Mouse (Mus musculus): Measurements from ENCODE around the gene Asap2.
A peak's percentile ranks its signal among the peaks of the same experiment; 100 is the strongest.

Gene Asap2

DNA sequence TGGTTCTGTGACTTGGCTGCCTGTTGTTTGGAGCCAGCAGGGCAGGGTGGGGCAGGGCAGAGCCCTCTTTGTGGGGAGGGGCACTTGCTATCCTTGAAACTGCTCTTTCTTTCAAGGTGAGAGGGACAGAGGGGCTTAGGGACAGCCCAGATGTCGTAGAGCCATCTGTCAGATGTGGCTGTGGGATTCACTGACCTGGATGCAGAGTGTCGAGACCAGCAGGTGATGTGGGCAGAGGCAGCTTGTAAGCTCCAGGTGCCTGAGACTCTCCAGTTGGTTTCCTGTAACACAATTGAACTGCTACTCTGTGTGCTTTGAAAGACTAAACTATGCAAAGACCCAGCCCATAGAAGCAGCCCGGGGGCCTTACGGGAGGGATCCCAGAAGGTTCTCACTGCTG is 177.5 kb downstream of the Asap2 start:
- peak in 1 of 2 experiments; percentile 15 for DNase-seq

DNA sequence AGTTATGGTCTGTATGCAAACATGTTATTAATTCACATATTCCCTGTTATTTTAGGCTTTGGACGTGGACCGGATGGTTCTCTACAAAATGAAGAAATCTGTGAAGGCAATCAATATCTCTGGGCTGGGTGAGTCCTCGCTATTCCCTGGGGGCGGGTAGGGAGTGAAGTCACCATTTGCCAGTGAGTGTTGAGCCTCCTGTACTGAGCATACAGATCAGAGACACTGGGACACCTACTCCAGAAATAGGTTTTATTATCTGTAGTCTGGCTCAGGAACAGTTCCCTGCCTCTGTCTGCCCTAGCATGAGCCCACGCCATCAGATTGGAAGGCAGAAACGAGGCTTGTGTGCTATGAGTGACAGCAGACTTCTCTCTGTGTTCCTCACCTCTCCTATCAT is 177.9 kb downstream of the Asap2 start:
- no peak for DNase-seq

DNA sequence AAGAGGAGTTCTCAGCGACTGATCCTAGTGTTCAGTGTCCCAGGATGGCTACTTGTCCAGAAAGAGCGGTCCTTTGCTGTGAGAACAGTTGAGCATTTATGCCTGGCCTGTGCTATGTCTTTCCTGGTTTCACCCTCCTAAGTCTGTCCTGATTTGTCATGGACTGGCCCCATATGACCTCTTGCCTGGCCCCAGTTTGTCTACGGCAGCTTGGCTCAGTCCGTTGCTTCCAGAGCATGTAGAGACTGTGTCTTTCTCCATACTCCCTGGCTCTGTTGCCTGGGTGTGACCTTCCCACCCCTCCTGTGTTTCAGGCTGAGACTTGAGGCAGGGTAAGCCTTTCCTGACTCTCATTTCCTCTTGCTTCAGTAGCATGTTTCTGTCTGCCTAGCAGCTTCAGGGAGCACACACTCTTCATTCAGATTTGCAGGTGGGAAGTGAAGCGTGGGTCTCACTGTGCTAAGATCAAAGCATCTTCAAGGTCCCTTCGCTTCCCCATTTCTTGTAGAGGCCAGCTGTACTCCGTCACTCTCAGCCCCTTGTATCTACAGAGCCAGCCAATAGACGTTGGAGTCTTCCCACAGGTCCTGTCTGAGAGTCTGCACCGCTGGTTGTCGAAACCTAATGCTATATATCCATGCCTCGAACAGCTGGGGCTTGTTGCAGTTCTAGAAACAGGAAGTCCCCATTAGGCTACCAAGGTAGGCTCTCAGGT is 181.7 kb downstream of the Asap2 start:
- peak in 1 of 2 experiments; percentile 36 for DNase-seq

DNA sequence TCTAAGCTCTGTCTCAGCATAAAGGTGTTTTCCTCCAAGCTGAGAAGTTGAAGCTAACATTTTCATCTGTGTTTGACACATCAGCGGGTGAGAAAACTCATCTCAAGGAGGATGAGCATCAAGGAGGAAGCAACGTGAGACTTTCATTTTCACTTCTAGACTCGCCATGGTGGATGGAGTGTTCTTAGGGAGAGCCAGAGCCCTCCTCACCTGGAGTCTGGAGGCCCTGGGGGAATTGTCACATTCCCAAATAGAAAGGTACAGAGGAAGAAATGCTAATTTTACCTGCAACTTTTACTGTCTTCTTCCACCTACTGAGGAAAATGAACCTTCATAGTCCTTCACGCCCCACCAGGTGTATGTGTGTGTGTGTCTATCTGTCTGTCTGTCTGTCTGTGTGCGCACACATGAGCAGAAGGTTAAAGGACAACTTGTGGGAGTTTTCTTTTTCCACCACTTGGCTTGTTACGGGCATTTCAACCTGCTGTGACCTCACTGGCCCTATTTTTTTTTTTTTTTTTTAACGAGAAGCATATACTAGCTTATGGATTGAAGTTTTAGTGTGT is 183.7 kb downstream of the Asap2 start:
- DNase-seq: no peak

DNA sequence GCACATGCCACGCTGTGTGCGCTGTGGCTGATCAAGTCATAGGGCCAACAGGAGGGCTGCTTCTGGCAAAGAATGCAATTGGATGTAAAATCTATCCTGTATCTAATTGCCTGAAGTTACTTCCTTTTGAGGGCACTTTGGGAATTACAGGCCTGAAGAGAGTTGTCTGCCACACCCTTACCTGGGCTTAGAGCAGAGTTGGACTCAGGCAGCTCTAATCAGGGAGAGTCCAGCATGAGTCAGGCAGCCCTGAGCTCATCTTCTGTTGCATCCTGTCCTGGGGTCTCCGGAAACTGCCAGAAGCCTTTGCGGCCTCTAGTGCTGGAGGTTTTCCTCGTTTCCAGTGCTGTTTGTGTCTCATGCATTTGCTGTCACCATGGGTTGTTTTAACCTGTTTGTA is 186.1 kb downstream of the Asap2 start:
- no peak for DNase-seq

DNA sequence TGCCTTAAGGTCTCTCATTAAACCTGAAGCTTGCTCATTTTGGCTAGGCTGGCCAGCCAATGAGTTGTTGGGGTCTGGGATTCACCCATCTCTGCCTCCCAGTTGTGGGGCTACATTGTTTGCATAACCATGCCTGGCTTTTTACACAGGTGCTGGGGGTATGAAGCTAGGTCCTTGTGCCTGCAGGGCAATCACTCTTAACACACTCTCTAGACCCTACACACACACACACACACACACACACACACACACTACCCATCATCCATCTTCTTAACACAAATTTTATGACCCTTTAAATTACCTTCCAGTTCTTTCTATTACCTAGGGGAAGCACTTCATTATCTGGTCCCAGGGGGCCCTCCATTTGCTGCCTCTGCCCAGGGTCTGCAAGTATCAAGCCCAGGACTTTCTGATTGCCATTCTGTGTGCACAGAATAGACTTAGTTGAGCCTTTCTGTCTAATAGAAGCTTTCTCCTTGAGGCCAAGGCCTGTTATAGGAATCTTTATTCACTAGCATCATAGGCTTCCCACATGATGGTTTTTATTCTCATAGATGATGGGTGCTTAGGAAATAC is 187.0 kb downstream of the Asap2 start:
- no peak for DNase-seq

DNA sequence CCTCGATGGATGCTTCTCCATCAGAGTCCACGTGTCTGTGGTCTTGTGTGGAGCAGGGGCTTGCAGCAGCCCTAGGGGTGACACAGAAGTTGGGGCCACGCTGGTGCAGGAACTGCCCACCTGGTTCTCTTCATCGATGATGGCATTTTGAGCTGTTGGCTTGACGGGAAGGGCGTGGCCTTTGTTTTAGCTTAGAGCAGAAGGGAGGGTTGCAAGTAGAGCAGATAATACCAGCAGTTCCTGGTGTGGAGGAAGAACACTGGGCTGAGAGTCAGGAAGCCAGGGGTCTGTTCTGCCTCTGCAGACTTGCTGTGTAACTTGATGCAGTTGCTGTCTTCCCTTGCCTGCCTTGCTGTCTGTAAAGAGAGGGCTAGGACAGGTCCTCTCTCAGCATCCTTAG is 189.8 kb downstream of the Asap2 start:
- DNase-seq: no peak

DNA sequence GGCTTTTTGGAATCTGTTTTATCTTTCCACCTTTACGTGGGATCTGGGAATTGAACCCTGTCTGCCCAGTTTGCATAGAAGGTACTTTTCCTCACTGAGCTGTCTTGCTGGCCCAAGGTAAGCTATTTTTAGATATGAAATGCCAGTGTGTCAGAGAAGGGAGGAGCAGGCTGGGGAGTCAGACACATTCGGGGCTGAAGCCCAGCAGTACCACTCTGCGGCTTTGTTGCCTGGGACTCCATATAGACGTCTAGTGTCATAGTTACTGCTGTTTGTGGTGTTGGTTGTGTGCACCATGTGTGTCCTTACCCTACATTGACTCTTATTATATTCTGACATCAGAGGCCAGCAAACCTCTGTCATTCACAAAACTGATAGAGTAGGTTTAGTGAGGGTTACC is 192.5 kb downstream of the Asap2 start:
- no peak for DNase-seq

DNA sequence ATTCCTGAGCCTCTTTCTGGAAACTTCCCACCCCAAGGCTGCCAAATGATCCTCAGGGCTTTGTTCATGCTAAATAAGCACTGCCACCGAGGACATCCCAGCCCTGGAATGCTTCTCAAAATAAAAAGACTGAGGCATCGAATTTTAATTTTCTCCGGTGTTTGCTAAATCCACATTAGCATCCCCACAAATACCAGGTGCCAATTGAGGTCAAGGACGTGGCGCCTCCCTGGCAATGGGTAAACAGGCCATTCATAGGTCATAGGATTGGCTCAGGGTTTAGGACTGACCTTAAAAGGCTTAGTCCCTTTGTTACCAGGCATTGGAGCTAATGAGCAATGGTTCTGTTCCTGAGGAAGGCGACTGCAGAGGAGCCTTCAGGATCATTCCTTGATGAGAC is 193.1 kb downstream of the Asap2 start:
- no peak for DNase-seq

DNA sequence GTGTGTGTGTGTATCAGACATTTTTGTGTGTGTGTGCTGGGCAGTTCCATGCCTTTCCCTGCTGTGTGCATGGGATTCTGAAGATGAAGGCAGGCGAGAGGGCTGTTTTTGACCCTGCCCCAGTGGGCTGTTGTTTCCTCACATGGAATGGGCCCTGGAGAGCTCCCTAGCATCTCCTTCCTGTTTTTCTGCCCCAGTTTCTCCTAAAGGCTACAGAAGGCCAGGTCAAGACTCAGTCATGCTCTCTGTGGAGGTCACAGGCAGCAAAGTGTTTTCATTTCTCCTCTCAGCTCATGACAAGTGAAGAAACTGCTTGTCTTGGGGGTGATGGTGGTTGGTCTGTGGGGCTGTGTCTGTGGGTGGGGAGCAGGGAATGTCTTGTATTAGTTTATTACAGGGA is 195.9 kb downstream of the Asap2 start:
- DNase-seq: no peak

DNA sequence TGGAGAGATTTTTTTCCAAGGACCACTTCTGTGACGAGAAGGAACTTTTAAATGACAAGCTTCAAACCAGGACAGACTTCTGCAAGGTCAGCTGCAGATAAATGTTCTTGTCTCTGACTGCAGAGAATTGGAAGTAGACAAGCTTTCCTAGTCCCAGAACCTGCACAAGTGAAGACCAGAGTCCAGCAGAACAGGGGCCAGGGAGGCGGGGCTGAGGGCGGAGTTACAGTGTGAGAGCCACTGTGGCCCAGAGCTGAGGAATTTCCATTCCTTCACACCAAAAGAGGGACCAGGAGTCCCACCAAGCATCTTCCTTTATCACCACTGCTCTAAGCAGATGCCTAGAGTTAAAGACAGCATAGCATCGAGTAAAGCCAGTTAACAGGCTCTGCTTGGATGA is 198.6 kb downstream of the Asap2 start:
- DNase-seq: no peak

DNA sequence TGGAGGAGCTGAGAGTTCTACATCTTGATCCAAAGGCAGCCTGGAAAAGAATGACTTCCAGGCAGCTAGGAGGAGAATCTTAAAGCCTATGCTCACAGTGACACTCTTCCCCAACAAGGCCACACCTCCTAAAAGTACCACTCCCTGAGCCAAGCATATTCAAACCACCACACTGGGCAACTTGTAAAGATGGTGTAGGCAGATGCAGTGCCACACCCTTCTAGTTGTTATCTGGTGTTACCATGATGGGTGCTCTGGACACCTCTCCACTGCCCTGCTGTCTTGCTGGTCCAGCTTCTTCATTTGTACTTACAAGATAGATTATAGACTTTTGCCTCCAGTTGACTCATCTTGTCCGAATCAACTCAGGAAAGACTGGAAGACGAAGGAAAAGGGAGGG is 201.3 kb downstream of the Asap2 start:
- DNase-seq: no peak

DNA sequence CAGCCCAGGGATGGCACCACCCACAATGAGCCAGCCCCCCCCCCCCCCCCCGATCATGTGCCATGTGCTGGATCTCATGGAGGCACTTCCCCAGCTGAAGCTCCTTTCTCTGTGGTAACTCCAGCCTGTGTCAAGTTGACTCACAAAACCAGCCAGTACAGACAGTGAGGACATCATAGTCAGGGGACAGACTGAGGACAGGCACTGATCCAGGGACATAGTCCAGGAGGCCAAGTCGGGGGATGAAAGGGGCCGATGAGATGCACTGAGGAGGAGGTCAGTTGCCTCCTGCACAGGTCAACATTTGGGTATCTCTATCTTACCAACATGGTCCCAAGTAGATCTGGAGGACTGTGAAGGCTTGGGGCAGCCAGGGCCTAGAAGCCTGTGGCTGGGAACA is 205.2 kb downstream of the Asap2 start:
- no peak for DNase-seq

DNA sequence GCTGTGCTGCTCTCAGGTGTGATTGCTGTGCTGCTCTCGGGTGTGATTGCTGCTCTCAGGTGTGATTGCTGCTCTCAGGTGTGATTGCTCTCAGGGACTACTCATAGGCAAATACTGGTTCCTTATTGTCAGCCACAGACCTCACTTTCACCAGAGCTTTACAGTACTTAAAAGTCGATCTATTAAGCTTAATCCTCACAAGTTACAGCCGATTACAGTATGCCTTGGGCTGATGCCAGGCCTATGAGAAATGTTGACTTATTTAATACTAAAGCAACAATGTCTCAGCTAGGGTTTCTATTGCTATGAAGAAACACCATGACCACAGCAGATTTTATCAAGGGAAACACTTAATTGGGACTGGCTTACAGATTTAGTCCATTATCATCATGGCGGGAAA is 206.2 kb downstream of the Asap2 start:
- no peak for DNase-seq

DNA sequence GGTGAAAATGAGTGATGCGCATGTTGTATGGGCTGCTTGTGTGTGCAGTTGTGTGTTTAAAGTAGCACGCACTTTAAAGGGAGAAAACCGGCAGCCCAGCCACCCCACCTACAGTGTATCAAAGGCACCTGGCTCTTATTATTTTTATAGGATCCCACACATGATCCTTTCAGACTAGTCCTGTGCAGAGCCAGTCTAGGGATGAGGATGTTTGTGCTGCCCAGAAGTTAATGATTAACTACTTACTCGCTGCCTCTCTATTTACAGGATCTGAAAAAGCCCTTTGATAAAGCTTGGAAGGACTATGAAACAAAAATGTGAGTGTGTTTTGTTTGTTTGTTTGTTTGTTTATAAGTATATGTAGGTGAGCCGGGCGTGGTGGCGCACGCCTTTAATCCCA is 210.4 kb downstream of the Asap2 start:
- no peak for DNase-seq

DNA sequence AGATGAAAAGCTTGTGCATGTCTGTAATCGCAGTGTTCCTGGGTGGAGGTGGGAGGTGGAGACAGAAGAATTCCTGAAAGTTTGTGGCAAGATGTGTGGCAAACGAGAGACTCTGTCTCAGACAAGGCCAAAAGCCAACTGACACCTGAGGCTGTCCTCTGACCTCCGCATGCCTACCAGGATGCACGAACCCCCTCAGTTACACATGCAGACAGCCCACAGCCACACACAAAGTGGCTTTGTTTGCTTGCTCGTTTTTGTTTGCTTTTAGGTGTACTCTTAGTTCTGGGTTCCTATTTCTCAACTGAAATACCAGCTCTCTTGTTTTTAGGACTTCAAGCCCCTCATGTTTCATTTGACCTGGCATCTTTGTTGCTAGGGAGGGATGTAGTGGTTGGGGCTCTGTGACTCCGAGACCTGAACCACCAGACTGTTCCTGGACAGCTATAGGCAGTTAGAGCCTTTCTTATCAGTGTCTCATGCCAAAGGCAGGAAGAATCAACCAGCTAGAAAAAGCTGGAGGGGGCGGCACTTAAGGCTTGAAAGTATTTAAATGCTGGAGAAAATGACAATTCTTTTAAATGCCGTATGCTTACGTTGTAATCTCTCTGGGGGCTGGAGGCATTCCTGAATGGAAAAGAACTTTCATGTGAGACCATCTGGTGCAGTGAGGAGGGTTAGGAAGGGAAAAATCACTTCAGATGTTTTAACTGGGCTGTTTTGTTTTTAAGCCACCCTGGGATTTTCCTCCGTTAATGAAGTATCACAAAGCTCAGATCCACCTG is 211.4 kb downstream of the Asap2 start:
- no peak for DNase-seq

DNA sequence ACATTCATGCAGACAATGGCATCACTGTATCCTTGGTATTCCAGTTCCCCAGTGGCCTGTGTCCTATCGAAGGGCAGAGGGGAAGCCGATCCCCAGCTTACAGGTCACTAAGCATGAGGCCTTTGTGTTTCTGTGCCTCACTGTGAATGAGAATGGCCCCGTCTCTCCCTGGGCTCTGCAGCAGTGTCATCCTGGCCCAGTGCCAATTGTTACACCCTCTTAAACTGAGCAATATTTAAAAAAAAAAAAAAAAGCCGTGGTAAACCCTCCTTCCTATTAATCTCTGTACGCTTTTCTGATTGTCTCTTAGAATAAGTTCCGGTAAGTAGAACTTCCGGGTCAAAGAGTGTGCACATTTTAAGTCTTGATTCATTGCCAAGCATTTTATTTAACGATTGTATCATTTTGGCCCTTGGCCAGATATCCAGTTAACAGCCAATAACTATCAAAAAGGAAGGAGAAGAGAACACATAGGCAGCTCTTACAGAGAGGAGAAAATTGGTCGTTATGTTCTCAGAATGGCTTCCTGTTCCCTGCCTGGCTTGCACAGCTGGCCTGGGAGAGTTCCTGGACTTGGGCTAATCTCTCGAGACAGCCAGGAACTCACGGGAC is 214.5 kb downstream of the Asap2 start:
- DNase-seq: no peak

DNA sequence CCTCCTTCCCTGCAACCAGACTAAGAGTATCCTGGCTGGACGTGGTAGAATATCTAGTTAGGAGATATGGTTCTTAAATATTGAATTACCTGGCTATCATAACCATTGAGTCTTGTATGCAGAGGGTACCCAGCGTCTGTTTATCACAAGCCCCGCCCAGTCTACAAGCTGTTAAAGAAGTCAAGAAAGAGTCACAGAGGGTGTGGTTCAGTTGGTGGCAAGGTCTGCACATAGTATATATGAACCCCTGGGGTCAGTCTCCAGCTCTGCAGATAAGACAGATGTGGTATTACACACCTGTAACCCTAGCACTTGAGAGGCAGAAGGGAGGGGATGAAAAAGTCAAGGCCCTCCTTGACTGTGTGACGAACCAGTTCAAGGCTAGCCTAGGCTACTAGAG is 215.5 kb downstream of the Asap2 start:
- DNase-seq: no peak

DNA sequence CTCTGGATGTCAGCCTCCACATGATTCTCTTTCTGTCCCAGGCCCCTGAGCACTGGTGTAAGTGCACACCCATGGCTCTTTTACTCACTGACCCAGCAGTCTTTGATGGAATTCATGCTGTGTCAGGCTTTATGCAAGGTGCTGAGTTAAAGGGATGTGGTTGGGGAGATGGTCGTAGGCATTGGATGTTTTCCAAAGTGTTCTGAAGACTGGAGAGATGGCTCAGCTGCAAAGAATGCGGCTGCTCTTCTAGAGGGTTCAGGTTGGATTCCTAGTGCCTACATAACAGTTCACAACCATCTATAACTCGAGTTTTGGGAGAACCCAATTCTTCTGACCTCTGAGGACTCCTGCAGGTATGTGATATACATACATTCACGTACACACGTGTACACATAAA is 217.2 kb downstream of the Asap2 start:
- no peak for DNase-seq

DNA sequence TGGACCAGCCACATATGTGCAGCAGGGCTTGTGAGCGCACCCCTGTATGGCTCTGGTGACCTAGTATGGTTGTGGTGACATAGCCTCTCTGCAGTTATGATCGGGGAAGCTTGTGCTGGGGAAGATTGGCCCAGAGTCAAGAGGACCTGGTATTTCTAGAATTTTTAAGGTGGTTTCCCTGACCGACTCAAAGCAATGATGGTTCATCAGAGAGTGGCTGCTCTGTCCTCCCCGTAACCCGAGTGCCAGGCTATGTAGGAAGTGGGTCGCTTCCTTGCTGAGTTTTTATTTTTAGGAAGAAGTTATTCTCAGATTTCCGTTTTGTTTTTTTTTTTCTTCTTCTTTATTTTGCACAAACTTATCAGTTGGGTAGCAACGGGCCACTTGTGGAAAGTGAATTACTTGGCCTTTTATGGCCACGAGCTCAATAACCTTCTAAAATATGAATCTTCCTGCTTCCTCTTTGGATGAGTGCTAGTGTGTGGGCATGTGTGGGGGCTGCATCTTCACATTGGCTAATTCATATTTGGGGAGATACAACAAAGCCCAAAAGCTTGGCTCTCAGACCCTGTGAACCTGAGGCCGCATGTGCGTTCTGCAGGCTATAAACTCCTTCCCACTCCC is 218.0 kb downstream of the Asap2 start:
- no peak for DNase-seq

DNA sequence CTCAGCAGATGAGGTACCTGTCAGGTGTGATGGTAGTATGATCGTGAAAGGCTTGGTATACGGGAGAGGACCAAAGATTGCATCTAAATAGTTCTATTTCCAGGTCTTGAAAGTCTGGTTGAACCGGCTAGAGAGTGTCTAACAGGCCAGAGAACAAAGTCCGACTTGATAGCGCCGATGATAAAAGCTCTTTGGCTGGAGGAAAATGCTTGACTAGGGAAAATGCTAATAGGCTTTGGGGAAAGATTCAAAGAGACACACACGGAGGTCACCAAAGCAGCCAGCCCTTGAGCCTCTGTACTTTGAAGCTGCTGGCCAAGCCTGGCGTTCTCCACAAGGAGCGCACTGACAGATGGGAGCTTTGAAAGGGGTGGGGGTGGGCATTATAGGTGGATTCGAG is 219.0 kb downstream of the Asap2 start:
- no peak for DNase-seq

DNA sequence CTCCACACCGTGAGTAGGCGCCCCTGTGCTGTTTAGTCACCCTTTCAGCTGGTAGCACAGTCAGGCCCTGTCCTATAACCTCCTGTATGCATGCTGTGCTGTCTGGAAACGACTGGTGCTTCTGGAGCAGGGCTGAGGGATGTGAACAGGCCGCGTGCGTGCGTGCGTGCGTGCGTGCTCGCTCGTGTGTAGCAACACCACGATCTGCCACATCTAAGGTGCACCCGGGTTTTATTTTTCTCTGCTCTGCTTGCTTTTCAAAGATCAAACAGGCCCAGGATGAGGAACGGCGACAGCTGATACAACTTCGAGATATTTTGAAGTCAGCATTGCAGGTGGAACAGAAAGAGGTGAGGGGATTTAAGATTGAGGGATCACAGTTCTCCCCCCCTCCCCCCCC is 222.6 kb downstream of the Asap2 start:
- DNase-seq: no peak

DNA sequence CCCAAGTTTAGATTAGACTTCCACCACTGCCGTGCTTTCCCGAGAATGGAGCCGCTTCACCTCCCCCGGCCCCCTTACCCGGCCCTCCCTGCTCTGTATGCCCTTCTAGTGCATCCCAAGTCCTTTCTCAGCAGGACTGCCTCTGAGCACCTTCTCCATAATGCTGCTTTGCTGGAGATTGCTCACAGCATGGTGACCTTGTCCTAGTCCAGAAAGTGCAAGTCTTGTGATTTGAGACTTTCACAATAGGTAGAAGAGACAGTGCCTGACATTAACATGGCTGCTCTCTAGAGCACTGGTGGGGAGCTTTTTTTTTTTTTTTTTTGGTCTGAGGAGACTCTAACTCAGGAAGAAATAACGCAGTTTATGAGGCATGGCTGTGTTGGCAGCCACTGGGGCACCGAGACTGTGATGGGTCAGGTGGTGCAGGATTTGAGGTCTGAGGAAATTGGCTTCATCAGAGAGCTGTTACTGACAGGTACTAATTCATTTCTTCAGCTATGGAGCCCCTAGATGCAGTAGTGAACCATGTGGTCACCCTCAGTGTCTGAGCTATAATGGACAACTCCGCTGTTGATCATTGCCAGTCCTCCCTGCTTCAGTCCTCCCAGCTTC is 224.4 kb downstream of the Asap2 start:
- no peak for DNase-seq
